28 mouse cellular contexts compared by ENCODE assay signal in the genomic region with DNA sequence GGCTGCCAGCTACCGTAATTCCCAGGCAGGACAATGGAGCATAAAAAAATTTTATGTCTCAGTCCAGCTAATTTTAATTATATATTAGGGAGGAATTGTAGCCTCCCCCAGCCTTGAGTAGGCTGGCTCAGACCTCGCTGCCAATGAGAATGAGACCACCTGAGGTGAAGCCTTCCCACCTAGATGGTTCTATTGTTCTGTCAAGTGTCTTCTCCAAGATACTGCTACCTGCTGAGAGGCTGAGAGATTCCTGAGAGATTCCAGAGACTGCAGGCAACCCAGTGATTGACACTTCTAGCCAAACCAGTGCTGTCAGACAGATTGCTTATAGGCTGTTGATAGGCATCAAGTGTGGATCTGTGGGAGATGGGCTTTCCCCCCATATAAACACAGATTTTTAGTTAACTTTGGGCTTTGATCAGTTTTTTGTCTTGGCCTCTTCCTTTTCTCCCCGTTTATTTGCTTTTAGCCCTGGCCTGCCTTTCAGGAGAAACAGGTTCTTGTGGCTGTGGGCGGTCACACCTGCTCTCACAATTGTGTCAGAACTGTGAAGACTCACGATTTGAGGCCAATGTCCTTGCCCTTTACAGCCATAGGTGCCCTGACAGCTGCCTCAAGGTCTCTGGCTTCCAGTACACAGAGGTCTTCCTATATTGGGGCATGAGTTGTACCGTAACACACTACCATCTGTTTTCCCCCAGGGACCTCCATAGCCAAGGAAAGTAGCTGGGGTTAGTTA. TPM values are rescaled to one million over a fixed set of nuclear protein-coding genes. Genes with fewer than 3 reads are reported as not detected.
A peak's percentile ranks its signal among the peaks of the same experiment; 100 is the strongest.
DNase-seq lines count a peak whose midpoint lies in the region; ATAC-seq and TF ChIP-seq lines count a peak whose summit lies in the region.
"Had no signal": no experiment of that assay in that cellular context is flagged by ENCODE, and none has a peak within 500 bp of the region (broad histone marks: within the 10 kb centered on the region; RNA-seq: fewer than 3 reads in every experiment).

No protein-coding gene starts in this region.

- H3K9me3 ChIP-seq in stomach, embryonic 16.5 days (replicated peaks; ENCODE audit: control insufficient read depth, low read length), result no peaks in the 10 kb centered on the region
- H3K9me3 ChIP-seq: forebrain, embryonic 15.5 days; limb, embryonic 13.5 days; liver, embryonic 12.5 days; midbrain, embryonic 13.5 days had no signal

- H3K4me1 ChIP-seq in stomach, embryonic 16.5 days (ENCODE audit: control insufficient read depth, insufficient read depth, low read length), result no peaks in the 10 kb centered on the region
- H3K4me1 ChIP-seq: embryonic facial prominence, embryonic 13.5 days; forebrain, embryonic 15.5 days; heart, embryonic 13.5 days; limb, embryonic 13.5 days; liver, embryonic 12.5 days; midbrain, embryonic 13.5 days had no signal

- no peak overlapping the region for H3K9ac ChIP-seq in stomach, embryonic 16.5 days (ENCODE audit: low read length)
- H3K9ac ChIP-seq: embryonic facial prominence, embryonic 13.5 days; forebrain, embryonic 15.5 days; heart, embryonic 13.5 days; hindbrain, embryonic 14.5 days; limb, embryonic 13.5 days; liver, embryonic 12.5 days; midbrain, embryonic 13.5 days had no signal

- 56% methylated on average over 6 of the region's 6 CpGs for WGBS in stomach, embryonic 16.5 days

- peak overlapping the region; percentile 47; the same call in 1 of the 2 replicates for H3K27ac ChIP-seq in stomach, embryonic 16.5 days (ENCODE audit: low read length)
- H3K27ac ChIP-seq in left cerebral cortex, adult 2 months, result no peak overlapping the region
- H3K27ac ChIP-seq: embryonic facial prominence, embryonic 13.5 days; forebrain, embryonic 15.5 days; heart, embryonic 13.5 days; hindbrain, embryonic 14.5 days; limb, embryonic 13.5 days; liver, embryonic 12.5 days; midbrain, embryonic 13.5 days had no signal

- no peak for ATAC-seq in stomach, embryonic 16.5 days (ENCODE audit: insufficient read depth, low FRiP score)
- ATAC-seq: forebrain, embryonic 15.5 days; inflammation-experienced regulatory T-cells, adult 6 months; liver, embryonic 12.5 days; midbrain, embryonic 13.5 days had no signal

- H3K4me3 ChIP-seq in stomach, embryonic 16.5 days (replicated peaks; ENCODE audit: low read length), result no peak overlapping the region
- H3K4me3 ChIP-seq in left cerebral cortex, adult 2 months, result no peak overlapping the region
- H3K4me3 ChIP-seq: embryonic facial prominence, embryonic 13.5 days; forebrain, embryonic 15.5 days; heart, embryonic 13.5 days; limb, embryonic 13.5 days; liver, embryonic 12.5 days; midbrain, embryonic 13.5 days had no signal

- TF ChIP-seq CTCF in left cerebral cortex, adult 2 months (IDR thresholded peaks at IDR 0.05), result no peak

- peak; percentile 9 for DNase-seq in kidney, adult 18-20 months
- no peak for DNase-seq in kidney, adult 11 months
- DNase-seq in ES-CJ7 (ENCODE audit: low read depth, low spot score), result peak; percentile 94
- peak; percentile 33 for DNase-seq in fat pad, adult 2 months (ENCODE audit: extremely low read depth, low read depth, low spot score)
- DNase-seq in right cerebral cortex, adult 18-20 months, result no peak
- DNase-seq in left cerebral cortex, adult 2 months (ENCODE audit: extremely low spot score in 1 of 2, low spot score in 2 of 2), result no peak
- DNase-seq: adrenal gland, adult 8-10 months; cerebellum, adult 2 months; cerebellum, postnatal 25 days; gastrocnemius, postnatal 25 days; heart, adult 18-20 months; heart, postnatal 4 days; layer of hippocampus, postnatal 36 days; lung, postnatal 14 days; thymus, postnatal 14 days had no signal

- no peak overlapping the region for H3K4me2 ChIP-seq in stomach, embryonic 16.5 days (ENCODE audit: low read depth, low read length)
- H3K4me2 ChIP-seq: embryonic facial prominence, embryonic 13.5 days; forebrain, embryonic 15.5 days; heart, embryonic 13.5 days; hindbrain, embryonic 14.5 days; limb, embryonic 13.5 days; liver, embryonic 12.5 days; midbrain, embryonic 13.5 days had no signal

- H3K27me3 ChIP-seq in stomach, embryonic 16.5 days (ENCODE audit: control insufficient read depth, insufficient read depth, low read length), result no peaks in the 10 kb centered on the region
- H3K27me3 ChIP-seq: embryonic facial prominence, embryonic 13.5 days; forebrain, embryonic 15.5 days; heart, embryonic 13.5 days; limb, embryonic 13.5 days; liver, embryonic 12.5 days; midbrain, embryonic 13.5 days had no signal

- H3K36me3 ChIP-seq in stomach, embryonic 16.5 days (ENCODE audit: control insufficient read depth, insufficient read depth, low read length), result no peaks in the 10 kb centered on the region
- H3K36me3 ChIP-seq: embryonic facial prominence, embryonic 13.5 days; forebrain, embryonic 15.5 days; heart, embryonic 13.5 days; limb, embryonic 13.5 days; liver, embryonic 12.5 days; midbrain, embryonic 13.5 days had no signal

- intact Hi-C loops in left cerebral cortex, adult 2 months (cut with DNase I), result loop anchor here (10.0 kb wide), 1 partner anchor 185 kb away; the partner anchor contains the start of gene Orc2

RNA-seq across cellular contexts. Expression of gene Als2cr12, which starts 5.6 kb away (rescaled TPM):
- polyA plus RNA-seq in stomach, embryonic 16.5 days (2015; fragmentation: Nextera tagmentation; extraction: Ambion mirVana), result 0.30 and 0.43 TPM in 2 replicates
- not detected for total RNA-seq in left cerebral cortex, adult 2 months (2021)
- total RNA-seq: gastrocnemius, postnatal 25 days; heart, adult 18-20 months; heart, postnatal 4 days; layer of hippocampus, adult 8-10 months; layer of hippocampus, postnatal 36 days; left cerebral cortex, postnatal 14 days; megakaryocyte, adult 5-6 weeks; monocyte, adult 5-6 weeks had no signal
- polyA plus RNA-seq: cerebellum, adult 2 months; embryonic facial prominence, embryonic 13.5 days; forebrain, embryonic 15.5 days; heart, embryonic 13.5 days; hindbrain, embryonic 14.5 days; inflammation-experienced regulatory T-cells, adult 6 months; limb, embryonic 13.5 days; liver, embryonic 12.5 days; midbrain, embryonic 13.5 days had no signal

RNA-seq across cellular contexts. Expression of gene Cflar, which starts 21.1 kb away (rescaled TPM):
- 34.2 and 37.4 TPM in 2 replicates for polyA plus RNA-seq in stomach, embryonic 16.5 days (2015; fragmentation: Nextera tagmentation; extraction: Ambion mirVana)
- 10 to 100 TPM; 25.1 to 30.1 TPM for total RNA-seq in left cerebral cortex, adult 2 months (2021)

Comparison
In these comparisons a context has a peak if more than half of its experiments do, and no peak if none do; other contexts are left out.
1. DNase-seq: peak in kidney, adult 18-20 months (single experiment), ES-CJ7 (single experiment) and fat pad, adult 2 months (single experiment); none in kidney, adult 11 months (single experiment), right cerebral cortex, adult 18-20 months (single experiment) and left cerebral cortex, adult 2 months (0 of 2).